Mouse (Mus musculus) layer of hippocampus, adult 9-10 months (tissue): ENCODE measurements at regions not wholly inside any gene's neighbourhood (a gene's known extent, or its start where the extent isn't known, plus 50 kb on each side); places are given as distances from the start of the nearest gene placed in this dataset.

Source experiments
- DNase-seq: peaks from one replicate; pipeline ENCODE4 v3.0.0; 2022; ENCODE audit warnings: low spot score

DNA sequence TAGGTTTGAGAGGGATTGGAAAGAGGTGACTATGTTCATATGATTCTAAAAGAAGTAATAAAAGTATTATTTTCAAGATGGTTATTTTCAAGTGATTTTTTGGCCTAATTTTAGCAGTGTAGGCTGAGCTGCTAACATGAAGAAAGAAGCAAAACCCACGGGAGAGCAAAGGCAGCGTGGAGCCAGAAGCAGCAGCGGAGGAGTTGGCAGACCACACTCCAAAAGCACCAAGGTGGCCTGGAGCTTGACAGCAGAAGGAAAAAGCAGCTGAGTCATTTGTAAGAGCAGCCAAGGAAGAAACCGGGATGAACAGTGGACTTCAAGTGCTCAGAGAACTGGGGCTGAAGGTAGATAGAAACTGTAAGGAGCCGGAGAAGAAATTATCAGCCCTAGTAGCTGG, 55.9 kb downstream of the Hdgfl1 start:
- DNase-seq = no peak

DNA sequence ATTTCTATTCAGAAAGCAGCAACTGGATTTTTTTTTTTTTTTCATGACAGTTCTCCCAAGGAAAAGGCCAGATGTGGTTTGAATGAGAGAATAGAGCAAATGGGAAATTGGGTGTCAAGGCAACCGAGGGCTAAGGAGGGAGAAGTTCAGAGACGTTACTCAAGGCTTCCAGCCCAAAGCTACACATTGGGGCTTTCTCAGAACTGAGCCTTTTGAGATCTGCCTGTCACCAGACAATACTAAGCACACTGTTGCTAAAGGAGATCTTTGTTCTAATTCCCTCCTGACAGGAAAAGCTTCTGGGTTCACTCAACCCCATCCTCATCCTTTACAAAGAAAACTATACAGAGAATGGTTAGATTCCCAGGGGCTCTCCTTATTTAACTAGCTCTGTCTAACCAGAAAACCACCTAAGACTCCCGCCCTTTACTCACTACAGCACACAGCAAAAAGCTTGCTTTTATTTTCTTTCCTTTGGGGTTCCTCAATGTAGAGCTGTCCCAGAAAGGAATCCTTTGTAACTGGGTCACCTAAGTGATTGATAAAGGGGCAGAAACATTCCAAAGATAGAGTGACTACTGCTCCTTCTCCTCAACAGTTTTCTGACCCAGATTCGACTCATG, 70.8 kb downstream of the Hdgfl1 start:
- no peak for DNase-seq

DNA sequence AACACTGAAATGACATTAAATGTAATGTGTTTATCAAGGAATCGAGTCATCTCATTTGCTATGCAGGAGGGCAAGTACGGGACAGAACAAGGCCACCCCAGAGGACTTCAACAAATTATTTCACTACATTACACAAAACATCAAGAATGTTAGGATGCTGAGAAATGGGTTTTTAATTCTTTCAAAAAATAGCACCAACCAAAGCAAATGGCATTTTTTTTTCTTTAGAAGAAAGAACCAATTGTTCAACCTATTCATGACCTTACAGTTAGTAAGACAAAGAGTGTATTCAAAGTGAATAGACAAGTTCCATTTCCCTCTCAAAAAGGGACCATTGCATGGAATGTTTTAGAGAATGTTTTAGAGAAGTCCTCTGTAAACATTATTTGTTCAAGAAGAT, 110.5 kb downstream of the Hdgfl1 start:
- no peak for DNase-seq

DNA sequence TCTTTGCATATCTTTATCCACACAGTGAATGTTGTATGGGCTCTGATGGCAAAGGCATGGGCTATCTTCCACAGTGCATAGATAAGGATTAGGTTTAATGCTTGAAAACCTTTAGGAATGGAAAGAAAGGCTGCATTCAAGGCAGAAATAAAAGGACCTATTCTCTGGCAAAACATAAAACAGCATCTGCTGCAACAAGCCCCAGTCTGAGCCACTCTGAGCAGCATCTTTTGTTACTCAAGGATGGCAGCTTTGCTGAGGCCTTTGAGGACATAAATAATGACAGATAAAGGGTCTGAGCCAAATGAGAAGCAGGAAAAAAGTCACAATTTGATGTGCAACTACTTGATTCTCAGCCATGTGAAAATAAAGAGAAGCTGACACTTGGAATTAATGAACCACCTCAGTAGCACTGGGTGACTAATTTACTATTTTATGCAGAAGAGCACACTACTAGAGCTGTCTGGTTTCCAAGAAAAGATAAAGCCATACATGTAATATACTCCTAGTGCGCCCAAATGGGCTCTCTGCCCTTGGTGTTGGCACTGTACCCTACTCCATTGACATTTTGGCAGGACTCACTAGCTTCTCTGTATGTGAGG, 112.9 kb downstream of the Hdgfl1 start:
- DNase-seq = peak; percentile 10
